Mouse (Mus musculus): ENCODE measurements around the gene Tspan31.

The Tspan31 gene

DNA sequence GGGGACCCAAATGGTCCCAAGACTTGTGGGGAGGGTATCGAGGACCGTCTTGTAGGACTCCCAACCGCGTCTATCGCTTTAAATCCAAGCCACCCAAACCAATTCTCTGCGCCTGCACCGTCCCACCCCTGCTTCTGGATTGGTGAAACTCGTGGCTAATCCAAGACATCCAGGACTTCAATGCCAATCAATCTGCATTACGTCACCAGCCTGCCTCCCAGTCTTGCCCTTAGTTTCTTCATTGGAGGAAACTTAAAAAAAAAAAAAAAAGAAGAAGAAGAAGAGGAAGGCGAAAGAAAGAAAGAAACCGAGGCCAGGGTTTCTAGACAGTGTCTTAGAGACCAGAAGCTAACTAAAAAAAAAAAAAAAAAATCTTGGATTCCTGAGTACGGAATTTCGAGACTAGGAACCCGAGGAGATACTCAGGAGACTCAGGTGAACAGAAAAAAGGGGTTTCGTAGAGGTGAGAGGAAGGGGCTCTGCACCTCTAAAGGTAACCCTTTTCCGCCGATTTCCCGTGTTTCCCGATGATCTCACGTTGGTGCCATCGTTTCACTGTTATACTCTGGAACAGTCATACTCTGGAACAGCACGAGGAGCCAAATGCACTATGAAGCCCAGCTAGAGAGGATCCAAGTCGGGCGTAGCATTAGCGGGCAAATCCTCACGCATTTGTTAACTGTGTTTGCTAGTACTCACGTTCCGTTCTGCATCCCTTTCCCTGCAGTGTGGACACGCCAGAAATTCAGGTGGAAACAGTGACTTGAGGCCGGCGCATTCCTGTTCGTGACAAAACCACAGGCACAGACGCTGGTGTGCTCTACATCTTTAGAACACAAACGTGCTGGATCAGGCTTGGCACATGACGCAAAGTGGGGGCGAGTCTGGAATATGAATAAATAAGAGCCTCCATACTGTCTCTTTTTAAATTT is at the start of gene Tspan31:
Tspan31 (minus strand) TSS at position 75 of the 932 bp plus-strand sequence.
- DNase-seq (ENCODE audit: low spot score) = peak; percentile 65

DNA sequence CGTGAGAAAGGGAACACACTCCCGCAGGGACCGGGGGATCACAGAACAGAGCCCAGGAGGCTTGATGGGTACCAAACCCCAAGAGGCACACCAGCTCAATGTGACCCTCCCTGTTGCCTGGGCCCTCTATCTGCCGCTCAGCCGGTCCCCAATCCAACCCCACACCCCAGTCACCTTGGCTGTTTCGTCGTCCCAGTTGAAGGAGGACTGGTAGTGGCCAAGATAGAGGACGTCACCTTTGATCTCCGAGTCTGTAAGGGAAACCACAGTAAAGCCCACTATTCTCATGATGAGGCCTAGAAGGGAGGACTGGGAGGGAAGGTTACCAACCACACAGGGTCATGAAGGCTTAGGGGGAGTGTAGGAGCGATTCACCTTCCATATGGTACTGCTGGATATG is 49.2 kb upstream of the Tspan31 start:
- DNase-seq (ENCODE audit: low spot score) = no peak

DNA sequence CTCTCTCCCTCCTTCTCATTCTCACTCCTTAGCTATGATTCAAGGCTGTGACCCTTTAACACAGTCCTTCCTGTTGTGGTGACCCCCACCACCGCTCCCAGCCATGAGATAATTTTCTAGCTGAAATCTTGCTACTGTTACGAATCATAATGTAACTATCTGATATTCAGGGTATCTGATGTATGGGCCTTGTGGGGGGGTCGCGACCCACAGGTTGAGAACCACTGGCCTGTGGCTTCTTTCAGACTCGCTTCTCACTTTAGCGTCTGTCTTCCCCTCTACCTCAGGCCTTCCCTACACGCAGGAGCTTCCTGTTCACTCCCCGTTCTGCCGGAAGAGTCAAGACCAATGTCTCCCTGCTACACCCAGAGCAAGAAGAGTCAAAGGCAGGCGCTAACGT is 48.4 kb upstream of the Tspan31 start:
- no peak for DNase-seq (ENCODE audit: low spot score)

DNA sequence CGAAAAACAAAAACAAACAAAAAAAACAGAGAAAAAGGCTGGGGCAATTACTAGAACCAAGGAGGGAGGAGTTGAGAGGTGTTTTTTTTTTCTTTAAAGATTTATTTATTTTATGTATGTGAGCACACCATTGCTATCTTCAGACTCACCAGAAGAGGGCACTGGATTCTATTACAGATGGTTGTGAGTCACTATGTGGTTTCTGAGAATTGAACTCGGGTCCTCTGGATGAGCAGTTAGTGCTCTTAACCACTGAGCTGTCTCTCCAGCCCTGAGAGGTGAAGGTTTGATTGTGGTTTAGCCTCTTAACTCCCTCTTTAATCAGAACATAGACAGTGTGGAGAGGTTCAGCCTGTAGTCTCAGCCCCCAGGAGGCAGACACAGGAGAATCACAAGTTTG is 45.0 kb upstream of the Tspan31 start:
- no peak for DNase-seq (ENCODE audit: low spot score)

DNA sequence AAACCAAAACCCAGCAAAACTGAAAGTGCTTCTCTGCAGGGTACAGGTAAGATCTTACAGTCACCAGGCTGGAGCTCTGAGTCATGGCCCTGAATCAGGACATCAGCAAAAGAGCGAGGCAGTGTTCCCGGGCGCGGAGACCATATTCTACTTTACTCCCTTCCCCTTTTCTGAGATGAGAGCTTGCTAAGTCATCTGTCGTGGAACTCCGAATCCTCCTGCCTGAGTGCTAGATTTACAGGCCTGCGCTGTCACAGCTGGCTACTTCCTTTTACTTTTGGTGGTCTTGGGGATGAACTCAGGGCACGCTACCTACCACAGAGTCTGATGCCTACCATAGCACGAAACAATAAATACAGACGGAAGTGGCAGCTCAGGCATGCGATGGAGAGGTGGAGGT is 44.3 kb upstream of the Tspan31 start:
- DNase-seq (ENCODE audit: low spot score) = no peak

DNA sequence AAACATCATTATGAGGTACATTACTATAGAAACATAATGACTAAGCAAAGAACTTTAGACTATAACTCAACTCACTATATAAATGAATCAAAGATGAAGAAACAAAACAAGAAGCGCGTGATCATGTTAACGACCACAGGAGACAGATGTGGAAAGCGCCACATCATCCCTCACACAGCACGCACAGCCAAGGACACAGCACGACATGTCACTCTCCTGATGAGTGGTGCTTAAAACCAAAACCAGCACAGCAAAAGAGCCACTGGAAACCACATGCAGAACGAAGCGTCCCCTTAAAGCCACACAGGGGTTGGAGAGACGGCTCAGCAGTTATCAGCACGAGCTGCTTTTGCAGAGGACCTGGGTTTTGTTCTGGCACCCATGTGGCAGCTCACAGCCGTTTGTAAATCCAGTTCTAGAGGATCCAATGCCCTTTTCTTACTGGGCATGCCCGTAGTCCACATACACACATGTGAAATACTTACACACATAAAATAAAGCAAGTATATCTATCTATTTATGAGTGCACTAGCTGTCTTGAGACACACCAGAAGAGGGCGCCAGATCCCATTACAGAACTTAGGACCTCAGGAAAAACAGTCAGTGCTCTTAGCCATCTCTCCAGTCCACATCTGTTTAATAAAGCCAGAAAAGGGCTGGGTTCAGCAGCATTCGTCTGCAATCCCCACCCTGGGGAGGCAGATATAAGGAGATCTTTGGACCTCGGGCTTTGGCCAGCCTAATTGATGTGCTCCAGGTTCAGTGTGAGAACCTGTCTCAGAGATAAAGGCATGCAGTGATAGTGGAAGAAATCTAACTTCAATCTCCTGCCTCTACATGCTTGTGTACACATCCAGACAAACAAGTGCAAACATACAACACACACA is 41.2 kb upstream of the Tspan31 start:
- no peak for DNase-seq (ENCODE audit: low spot score)

DNA sequence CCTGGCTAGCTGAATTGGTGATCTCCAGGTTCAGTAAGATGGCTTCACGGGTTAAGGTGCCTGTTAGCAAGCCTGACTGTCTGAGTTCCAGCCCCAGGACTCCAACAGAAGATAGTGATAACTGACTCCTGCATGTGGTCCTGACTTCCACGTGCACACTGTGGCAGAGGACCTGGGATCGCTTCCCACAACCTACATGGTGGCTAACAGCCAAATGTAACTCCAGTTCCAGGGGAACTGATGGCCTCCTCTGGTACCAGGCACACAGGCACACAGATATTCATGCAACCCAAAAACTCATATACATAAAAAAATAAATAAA is 38.2 kb upstream of the Tspan31 start:
- no peak for DNase-seq (ENCODE audit: low spot score)

DNA sequence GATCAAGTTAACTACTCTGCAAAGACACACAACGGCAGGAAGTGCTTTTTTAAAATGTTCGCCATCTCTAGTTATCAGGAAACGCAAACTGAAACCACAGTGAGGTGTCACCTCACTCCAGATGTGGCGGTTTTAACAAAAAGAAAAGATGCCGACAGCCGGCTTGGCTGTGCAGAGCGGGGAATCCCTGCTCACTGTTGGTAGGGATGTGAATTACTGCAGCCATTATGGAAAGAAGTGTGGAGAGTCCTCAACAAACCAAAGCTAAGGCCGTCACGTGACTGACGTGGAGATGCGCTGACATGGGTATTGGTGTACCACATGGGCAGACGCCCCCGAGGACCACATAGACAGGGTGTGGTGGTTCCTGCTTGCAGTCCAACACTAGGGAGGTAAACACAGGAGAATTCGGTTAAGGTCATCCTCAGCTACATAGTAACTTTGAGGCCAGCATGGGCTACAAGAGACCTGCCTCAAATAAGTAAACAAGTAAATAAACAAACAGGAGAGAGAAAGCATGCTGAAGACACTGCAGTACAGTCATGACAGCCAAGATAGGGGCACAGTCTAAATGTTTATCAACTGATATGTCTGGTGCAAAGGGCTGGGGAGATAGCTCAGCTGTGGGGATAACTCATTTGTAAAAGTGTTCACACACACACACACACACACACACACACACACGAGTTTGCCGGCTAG is 37.6 kb upstream of the Tspan31 start:
- DNase-seq (ENCODE audit: low spot score) = no peak

DNA sequence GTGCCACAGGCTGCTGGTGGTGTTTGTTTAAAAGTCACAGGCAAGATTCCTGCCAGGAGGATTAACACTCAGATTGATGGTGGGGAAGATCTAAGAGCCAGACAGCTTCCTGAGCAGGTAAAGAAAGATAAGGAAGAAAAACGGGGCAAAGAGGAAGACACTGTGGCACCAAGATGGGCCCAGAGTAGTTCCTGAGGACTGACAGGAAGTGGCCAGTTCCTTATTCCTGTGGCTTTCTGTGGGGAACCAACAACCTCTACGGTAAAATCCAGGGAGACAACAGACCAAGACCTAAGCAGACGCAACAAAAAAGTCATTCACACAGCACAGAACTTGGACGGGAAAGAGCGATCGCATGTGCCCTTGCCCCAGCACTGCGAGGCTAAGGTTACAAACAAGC is 33.6 kb upstream of the Tspan31 start:
- DNase-seq (ENCODE audit: low spot score) = no peak

DNA sequence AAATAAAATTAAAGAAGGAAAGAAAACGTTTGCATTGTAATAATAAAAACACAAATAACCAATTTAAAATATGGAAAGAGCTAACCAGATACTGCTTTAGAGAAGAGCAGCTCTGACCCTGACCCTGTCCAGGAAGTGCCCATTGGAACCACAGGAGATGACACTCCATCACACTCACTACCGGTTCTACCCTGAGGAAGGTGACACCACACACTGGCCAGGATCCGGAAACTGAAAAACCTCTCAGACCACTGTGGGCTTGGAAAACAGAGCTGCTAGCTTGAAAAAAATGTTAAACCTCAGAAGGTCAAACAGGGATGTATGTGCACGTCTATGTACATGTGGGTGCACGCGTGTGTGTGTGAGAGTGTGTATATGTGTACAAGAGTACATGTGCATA is 31.1 kb upstream of the Tspan31 start:
- no peak for DNase-seq (ENCODE audit: low spot score)

DNA sequence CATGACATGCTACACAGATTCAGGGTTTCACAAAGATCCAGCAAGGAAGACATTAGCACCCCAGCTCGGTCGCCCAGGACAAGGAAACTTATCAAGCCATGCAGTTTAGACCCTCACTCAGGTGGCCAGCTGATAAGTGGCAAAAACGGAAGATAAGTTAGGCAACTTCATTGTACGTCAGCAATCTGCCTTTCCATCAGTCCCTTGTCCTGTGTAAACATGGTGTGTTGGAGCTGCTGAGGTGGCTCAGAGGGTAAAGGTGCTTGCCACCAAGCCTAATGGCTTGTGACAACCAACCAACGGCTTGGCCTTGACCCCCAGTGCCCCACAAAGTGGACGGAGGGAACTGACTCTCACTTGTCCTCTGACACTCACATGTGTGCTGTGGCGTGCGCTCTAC is 30.4 kb upstream of the Tspan31 start:
- DNase-seq (ENCODE audit: low spot score) = no peak

DNA sequence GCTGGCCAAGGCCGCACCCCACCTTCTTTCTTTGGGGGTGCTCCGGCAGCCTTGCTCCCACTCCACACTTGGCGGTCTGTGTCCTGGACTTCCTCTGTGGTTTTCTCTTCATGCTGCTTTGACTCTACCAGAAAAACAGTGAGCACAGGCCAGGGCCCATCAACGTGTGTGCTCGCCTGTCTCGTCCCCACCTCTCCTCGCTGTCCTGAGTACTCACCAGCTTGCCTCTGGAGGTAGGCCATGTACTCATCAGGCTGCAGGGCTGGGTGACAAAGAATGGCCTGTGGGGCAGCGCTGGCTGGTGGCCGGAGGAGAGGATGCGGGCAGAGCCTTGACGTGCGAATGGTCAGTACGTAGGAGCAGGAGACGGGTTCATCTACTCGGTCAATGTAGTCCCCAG is 29.8 kb upstream of the Tspan31 start:
- no peak for DNase-seq (ENCODE audit: low spot score)

DNA sequence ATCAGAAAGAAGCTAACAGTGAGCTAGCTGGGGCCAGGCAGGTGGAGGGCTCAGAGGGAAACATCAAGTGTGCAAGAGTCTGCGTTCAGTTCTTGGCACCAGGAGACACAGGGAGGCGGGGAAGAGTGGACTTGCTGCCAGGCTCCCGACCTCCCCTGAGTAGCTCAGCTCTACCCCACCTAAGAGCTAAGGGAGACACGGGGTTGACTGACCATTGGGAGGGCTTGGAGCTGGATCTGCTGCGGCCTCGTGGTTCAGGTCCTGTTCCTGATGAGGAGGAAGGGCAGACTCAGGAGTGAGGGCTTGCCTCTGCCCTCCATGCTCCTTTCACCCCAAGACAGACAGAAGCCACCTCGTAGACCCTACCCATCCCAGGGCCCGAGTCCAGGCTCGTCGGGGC is 29.1 kb upstream of the Tspan31 start:
- DNase-seq (ENCODE audit: low spot score) = no peak

DNA sequence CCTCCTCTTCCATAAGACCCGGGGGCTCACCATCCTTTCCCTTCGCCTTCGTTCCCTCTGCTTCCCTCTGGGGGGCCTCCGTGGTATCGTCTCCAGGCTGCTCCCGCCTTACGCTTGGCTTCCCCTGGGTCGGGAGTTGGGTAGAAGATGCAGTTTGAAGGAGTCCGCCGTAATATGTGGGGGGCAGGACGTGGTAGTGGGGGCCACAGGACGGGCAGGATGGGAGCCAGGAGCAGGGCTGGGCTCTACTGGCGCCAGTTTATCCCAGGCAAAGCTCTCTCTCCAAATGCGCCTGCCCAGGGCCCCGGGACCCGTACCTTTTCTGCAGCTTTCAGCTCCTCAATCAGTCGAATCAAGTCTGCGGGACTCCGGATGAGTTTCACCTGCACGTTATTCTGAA is 28.4 kb upstream of the Tspan31 start:
- no peak for DNase-seq (ENCODE audit: low spot score)

DNA sequence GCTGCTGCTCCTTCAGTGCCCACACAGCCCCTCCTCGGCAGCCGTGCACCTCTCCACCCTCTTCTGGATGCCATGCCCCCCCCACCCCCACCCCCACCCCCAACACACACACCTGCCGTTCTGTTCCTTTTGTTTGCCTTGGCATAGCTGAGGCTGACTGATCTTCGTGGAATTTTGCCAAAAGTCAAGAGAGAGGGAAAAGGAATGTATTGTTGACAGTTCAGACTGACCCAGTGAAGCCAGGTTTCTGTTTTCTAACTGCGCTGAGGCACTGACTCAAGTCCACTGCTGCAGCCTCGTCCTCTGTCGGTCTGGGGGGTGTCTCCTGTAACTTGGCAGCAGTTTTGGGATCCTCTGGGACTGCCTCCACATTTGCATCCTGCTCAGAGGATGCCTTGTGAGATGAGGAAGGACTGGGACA is 24.3 kb upstream of the Tspan31 start:
- no peak for DNase-seq (ENCODE audit: low spot score)

DNA sequence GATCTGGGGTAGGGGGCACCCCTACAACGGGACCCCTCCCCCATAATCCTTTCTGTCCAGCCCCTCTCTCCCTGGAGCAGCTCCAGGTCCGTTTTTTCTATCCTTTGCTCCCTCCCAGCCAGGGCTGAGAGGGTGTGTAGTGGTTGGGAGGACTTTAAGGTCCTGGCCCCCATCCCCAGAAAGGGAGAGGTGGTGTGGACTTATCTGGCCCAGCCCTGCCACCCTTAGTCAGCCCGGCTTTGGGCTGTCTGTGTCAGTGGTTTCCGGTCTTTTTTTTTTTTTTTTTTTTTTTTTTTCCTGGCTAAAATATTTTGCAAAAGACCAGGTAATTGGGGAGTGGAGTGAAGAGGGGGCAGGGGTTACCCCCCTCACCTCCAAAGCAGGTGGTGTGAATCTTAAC is 22.7 kb upstream of the Tspan31 start:
- no peak for DNase-seq (ENCODE audit: low spot score)

DNA sequence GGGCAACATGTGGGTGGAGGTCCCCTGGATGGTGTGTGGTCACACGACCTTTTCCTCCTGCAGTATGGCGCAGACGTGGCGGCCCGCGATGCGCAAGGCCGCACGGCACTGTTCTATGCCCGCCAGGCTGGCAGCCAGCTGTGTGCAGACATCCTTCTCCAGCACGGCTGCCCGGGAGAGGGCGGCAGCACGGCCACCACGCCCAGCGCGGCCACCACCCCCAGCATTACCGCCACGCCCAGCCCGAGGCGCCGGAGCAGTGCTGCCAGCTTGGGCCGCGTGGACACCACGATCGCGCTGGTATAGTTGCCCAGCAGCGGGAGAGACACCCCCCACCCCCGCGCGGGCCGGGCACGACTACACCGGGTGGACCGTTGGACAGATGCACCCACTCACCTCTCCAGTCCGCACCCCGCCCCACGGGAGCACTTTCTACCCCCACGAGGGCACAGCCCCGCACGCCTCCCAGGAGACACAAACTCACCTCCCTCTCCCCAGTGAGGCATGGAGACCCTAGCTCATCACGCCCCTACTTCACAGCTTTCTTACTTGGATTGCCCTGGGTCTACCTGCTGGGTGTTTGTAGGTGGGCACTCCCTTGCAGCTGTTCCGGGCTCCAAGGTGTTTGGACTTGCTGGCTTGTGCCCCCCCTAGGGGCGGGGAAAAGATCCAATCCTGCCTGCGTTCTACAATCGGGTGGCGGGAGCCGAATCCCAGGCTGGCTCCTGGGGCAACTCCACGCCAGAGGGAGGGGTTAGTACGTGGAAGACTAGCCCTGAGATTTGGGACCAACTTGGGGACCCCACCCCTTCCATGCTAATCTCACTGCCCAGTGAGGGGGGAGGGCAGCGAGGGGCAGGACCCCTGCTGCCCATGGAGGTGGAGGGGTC is 21.7 kb upstream of the Tspan31 start:
- no peak for DNase-seq (ENCODE audit: low spot score)

DNA sequence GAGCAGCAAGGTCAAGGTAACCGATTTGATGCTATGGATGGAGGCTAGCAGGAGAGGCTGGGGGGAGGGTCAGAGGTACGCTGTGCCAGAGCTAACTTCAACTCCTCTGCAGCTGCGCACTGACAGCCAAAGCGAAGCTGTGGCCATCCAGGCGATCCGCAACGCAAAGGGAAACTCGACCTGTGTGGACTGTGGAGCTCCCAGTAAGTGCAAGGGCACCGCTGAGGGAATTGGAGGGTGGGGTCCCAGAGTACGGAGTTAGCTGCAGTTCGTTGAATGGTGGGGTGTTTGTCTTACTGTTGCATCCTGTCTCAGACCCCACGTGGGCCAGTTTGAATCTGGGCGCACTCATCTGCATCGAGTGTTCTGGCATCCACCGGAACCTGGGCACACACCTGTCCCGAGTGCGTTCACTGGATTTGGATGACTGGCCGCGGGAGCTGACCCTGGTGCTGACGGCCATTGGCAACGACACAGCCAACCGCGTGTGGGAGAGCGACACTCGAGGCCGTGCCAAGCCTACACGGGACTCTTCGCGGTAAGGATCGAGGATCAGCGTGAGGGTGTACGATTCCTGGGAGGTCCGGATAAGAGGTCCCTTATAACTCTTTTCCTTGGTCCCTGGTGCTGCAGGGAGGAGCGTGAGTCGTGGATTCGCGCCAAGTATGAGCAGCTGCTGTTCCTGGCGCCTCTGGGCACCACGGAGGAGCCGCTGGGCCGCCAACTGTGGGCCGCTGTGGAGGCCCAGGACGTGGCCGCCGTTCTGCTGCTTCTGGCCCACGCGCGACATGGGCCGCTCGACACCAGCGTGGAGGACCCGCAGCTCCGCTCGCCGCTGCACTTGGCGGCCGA is 20.7 kb upstream of the Tspan31 start:
- DNase-seq (ENCODE audit: low spot score) = no peak

DNA sequence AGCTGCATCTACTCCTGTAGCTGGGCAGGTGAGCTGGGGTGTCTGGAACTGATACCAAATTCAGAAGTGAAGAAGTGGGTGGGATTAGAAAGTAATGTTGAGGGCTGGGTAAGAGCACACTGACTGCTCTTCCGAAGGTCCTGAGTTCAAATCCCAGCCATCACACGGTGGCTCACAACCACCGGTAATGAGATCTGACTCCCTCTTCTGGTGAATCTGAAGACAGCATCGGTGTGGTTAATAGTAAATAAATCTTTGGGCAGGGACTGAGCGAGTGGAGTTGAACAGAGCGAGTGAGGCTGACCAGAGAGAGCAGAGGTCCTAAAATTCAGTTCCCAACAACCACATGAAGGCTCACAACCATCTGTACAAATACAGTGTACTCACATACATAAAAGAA is 15.6 kb upstream of the Tspan31 start:
- no peak for DNase-seq (ENCODE audit: low spot score)

DNA sequence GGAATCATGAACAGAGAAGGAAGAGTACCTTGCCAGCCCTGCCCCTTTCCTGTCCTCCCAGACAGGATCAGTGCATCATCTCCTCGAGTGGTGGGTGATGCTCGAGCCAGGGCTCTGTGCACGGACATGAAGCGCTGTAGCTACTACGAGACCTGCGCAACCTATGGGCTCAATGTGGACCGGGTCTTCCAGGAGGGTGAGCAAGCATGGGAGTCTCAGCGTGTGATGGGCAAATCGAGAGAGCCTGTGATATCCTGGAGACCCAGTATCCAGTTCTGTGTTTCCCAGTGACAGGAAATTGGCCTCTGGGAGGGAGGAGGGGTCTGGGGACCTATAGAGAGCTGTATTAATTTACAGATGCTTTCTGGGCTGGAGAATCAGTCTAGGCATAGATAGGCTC is 15.0 kb upstream of the Tspan31 start:
- no peak for DNase-seq (ENCODE audit: low spot score)

DNA sequence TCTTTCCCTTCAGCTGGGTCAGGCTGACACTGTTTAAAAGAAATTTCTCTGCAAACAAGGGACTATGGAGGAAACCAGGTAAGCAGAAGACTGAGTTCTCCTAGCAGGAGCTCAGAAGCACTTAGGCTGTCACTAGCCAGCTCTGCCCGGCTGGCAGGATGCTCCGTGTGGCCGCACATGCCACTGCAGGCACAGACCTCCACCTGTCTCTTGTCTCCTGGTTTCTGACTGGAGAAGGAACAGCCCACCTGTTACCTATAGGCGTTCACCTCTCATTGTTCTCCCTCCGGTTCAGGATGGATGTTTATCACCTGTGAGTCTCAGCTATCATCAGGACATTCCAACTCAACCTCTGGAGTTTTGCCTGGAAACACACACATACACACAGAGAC is 13.8 kb upstream of the Tspan31 start:
- no peak for DNase-seq (ENCODE audit: low spot score)

Measured in spleen, adult 12 weeks (tissue).